Mouse (Mus musculus): Measurements from ENCODE around the gene Ddn.

GRCm38 (mm10) chr15:98793141-98793698 is 16.1 kb downstream of the Ddn start:
- no peak for TF ChIP-seq CTCF (IDR thresholded peaks at IDR 0.05; ENCODE audit: low read depth)
- no peak for TF ChIP-seq EP300 (IDR thresholded peaks at IDR 0.05; ENCODE audit: low read depth)

Measured in liver, postnatal 0 days (tissue).